Mouse (Mus musculus): ENCODE measurements around the gene Btbd35f3. TPM values are rescaled to one million over a fixed set of nuclear protein-coding genes. Genes with fewer than 3 reads are reported as not detected.

Btbd35f3 gene
- not detected for polyA plus RNA-seq (2015; fragmentation: Illumina TruSeq; extraction: RNeasy Lipid Tissue Mini Kit (QIAGEN cat#74804); ENCODE audit: insufficient read depth, low read depth, low replicate concordance)

GRCm38 (mm10) chrX:4037374-4037773, at the start of gene Btbd35f3:
TSS of gene Btbd35f3 (plus strand) at chrX:4037674.

Other genes starting within 250 kb of the Btbd35f3 start
- not detected for gene Btbd35f16, start 80.7 kb upstream of the Btbd35f3 start, polyA plus RNA-seq (2015; fragmentation: Illumina TruSeq; extraction: RNeasy Lipid Tissue Mini Kit (QIAGEN cat#74804); ENCODE audit: insufficient read depth, low read depth, low replicate concordance)
- not detected for gene Btbd35f28, start 158.9 kb downstream of the Btbd35f3 start, polyA plus RNA-seq (2015; fragmentation: Illumina TruSeq; extraction: RNeasy Lipid Tissue Mini Kit (QIAGEN cat#74804); ENCODE audit: insufficient read depth, low read depth, low replicate concordance)

Data from pancreas, adult 10 weeks (tissue).